Mouse (Mus musculus): Measurements from ENCODE around the gene Gpc4. TPM values are rescaled to one million over a fixed set of nuclear protein-coding genes. Genes with fewer than 3 reads are reported as not detected.

Gene Gpc4
- polyA plus RNA-seq, 1 experiment from 2014 or later = 102 TPM

GRCm38 (mm10) chrX:52087726-52088348, 77.2 kb downstream of the Gpc4 start:
- H3K27me3 ChIP-seq = no peaks in the 10 kb centered on the region
- no peak for ATAC-seq (ENCODE audit: insufficient number of reproducible peaks, low FRiP score, low TSS enrichment, low read depth)
- WGBS = 45% methylated on average over 7 of the region's 7 CpGs
- H3K4me1 ChIP-seq = no peaks in the 10 kb centered on the region
- H3K36me3 ChIP-seq = no peaks in the 10 kb centered on the region
- H3K9me3 ChIP-seq = no peaks in the 10 kb centered on the region
- H3K9ac ChIP-seq = no peak overlapping the region
- no peak overlapping the region for H3K27ac ChIP-seq
- H3K4me3 ChIP-seq = no peak overlapping the region
- no peak overlapping the region for H3K4me2 ChIP-seq

- Histone ChIP-seq H3K4me1 (no peaks in the 10 kb centered on the region), H3K9ac (no peak overlapping the region), H3K27me3 (no peaks in the 10 kb centered on the region), H3K4me2 (no peak overlapping the region), H3K36me3 (no peaks in the 10 kb centered on the region), H3K9me3 (no peaks in the 10 kb centered on the region), H3K27ac (no peak overlapping the region), H3K4me3 (no peak overlapping the region)
- no peak for ATAC-seq (ENCODE audit: insufficient number of reproducible peaks, low FRiP score, low TSS enrichment, low read depth)
- 78% methylated on average over 8 of the region's 8 CpGs for WGBS
Measured at GRCm38 (mm10) chrX:52086885-52087573, 78.0 kb downstream of the Gpc4 start.

- Histone ChIP-seq H3K4me3 (no peak overlapping the region), H3K4me1 (no peaks in the 10 kb centered on the region), H3K36me3 (no peaks in the 10 kb centered on the region), H3K27me3 (no peaks in the 10 kb centered on the region), H3K9me3 (no peaks in the 10 kb centered on the region), H3K27ac (no peak overlapping the region), H3K4me2 (no peak overlapping the region), H3K9ac (no peak overlapping the region)
- no peak for ATAC-seq (ENCODE audit: insufficient number of reproducible peaks, low FRiP score, low TSS enrichment, low read depth)
- WGBS = 80% methylated on average over 3 of the region's 3 CpGs
Measured at GRCm38 (mm10) chrX:52083557-52083956, 81.5 kb downstream of the Gpc4 start.

GRCm38 (mm10) chrX:52072410-52072809, 92.6 kb downstream of the Gpc4 start:
- WGBS = 77% methylated on average over 2 of the region's 2 CpGs
- no peaks in the 10 kb centered on the region for H3K27me3 ChIP-seq
- no peak overlapping the region for H3K27ac ChIP-seq
- no peak overlapping the region for H3K4me2 ChIP-seq
- no peaks in the 10 kb centered on the region for H3K9me3 ChIP-seq
- no peak overlapping the region for H3K4me3 ChIP-seq
- H3K36me3 ChIP-seq = no peaks in the 10 kb centered on the region
- no peak for ATAC-seq (ENCODE audit: insufficient number of reproducible peaks, low FRiP score, low TSS enrichment, low read depth)
- H3K4me1 ChIP-seq = no peaks in the 10 kb centered on the region
- H3K9ac ChIP-seq = no peak overlapping the region

- H3K27me3 ChIP-seq = no peaks in the 10 kb centered on the region
- no peak overlapping the region for H3K27ac ChIP-seq
- H3K9me3 ChIP-seq = no peaks in the 10 kb centered on the region
- no peak overlapping the region for H3K4me2 ChIP-seq
- no peak for ATAC-seq (ENCODE audit: insufficient number of reproducible peaks, low FRiP score, low TSS enrichment, low read depth)
- 70% methylated on average over 13 of the region's 13 CpGs for WGBS
- no peak overlapping the region for H3K4me3 ChIP-seq
- H3K36me3 ChIP-seq = no peaks in the 10 kb centered on the region; the same call in 1 of the 2 replicates
- H3K9ac ChIP-seq = no peak overlapping the region
- no peaks in the 10 kb centered on the region for H3K4me1 ChIP-seq
Measured at GRCm38 (mm10) chrX:52053416-52053815, 111.6 kb downstream of the Gpc4 start.

GRCm38 (mm10) chrX:52052011-52052410, 113.0 kb downstream of the Gpc4 start:
- Histone ChIP-seq H3K9me3 (no peaks in the 10 kb centered on the region), H3K9ac (no peak overlapping the region), H3K4me1 (no peaks in the 10 kb centered on the region), H3K4me3 (no peak overlapping the region), H3K27me3 (no peaks in the 10 kb centered on the region), H3K27ac (no peak overlapping the region), H3K36me3 (no peaks in the 10 kb centered on the region; the same call in 1 of the 2 replicates), H3K4me2 (no peak overlapping the region)
- WGBS = 54% methylated on average over 5 of the region's 5 CpGs
- no peak for ATAC-seq (ENCODE audit: insufficient number of reproducible peaks, low FRiP score, low TSS enrichment, low read depth)

- Histone ChIP-seq H3K9me3 (no peaks in the 10 kb centered on the region), H3K27me3 (no peaks in the 10 kb centered on the region), H3K4me3 (no peak overlapping the region), H3K27ac (no peak overlapping the region), H3K9ac (no peak overlapping the region), H3K4me2 (no peak overlapping the region), H3K36me3 (no peaks in the 10 kb centered on the region), H3K4me1 (no peaks in the 10 kb centered on the region)
- WGBS = 48% methylated on average over 4 of the region's 4 CpGs
- no peak for ATAC-seq (ENCODE audit: insufficient number of reproducible peaks, low FRiP score, low TSS enrichment, low read depth)
Measured at GRCm38 (mm10) chrX:52050941-52051340, 114.1 kb downstream of the Gpc4 start.

GRCm38 (mm10) chrX:52039875-52040274, 125.2 kb downstream of the Gpc4 start:
- ATAC-seq (ENCODE audit: insufficient number of reproducible peaks, low FRiP score, low TSS enrichment, low read depth) = no peak
- no peaks in the 10 kb centered on the region for H3K36me3 ChIP-seq
- whole genome bisulfite sequencing = 71% methylated on average over 1 of the region's 1 CpGs
- H3K4me1 ChIP-seq = no peaks in the 10 kb centered on the region
- no peak overlapping the region for H3K4me2 ChIP-seq
- no peak overlapping the region for H3K27ac ChIP-seq
- no peaks in the 10 kb centered on the region for H3K27me3 ChIP-seq
- H3K9ac ChIP-seq = no peak overlapping the region
- H3K4me3 ChIP-seq = no peak overlapping the region
- no peaks in the 10 kb centered on the region for H3K9me3 ChIP-seq

- H3K4me1 ChIP-seq = peaks cover 8% of the 10 kb centered on the region; the same call in 1 of the 2 replicates
- no peak for ATAC-seq (ENCODE audit: insufficient number of reproducible peaks, low FRiP score, low TSS enrichment, low read depth)
- no peak overlapping the region for H3K4me3 ChIP-seq
- no peak overlapping the region for H3K9ac ChIP-seq
- H3K9me3 ChIP-seq = no peaks in the 10 kb centered on the region
- no peaks in the 10 kb centered on the region for H3K27me3 ChIP-seq
- H3K4me2 ChIP-seq = no peak overlapping the region
- 0 out of 2 replicates have a peak overlapping the region, but pooled peaks have one; percentile 11 for H3K27ac ChIP-seq
- no peaks in the 10 kb centered on the region for H3K36me3 ChIP-seq
- 59% methylated on average over 7 of the region's 7 CpGs for WGBS
Measured at GRCm38 (mm10) chrX:52030146-52030545, 134.9 kb downstream of the Gpc4 start.

- 68% methylated on average over 9 of the region's 9 CpGs for WGBS
- Histone ChIP-seq H3K9ac (no peak overlapping the region), H3K4me1 (no peaks in the 10 kb centered on the region), H3K27me3 (no peaks in the 10 kb centered on the region; the same call in 1 of the 2 replicates), H3K4me2 (no peak overlapping the region), H3K9me3 (no peaks in the 10 kb centered on the region), H3K36me3 (no peaks in the 10 kb centered on the region), H3K27ac (no peak overlapping the region), H3K4me3 (no peak overlapping the region)
- ATAC-seq (ENCODE audit: insufficient number of reproducible peaks, low FRiP score, low TSS enrichment, low read depth) = no peak
Measured at GRCm38 (mm10) chrX:52017660-52018059, 147.4 kb downstream of the Gpc4 start.

Measured in limb, embryonic 15.5 days (tissue).